Mouse (Mus musculus) Patski (cell line): ENCODE measurements at regions not wholly inside any gene's neighbourhood (a gene's known extent, or its start where the extent isn't known, plus 50 kb on each side); places are given as distances from the start of the nearest gene placed in this dataset.

Experiments used
- ATAC-seq: fragments of 100-300 bp; one replicate; pipeline ENCODE4 v1.8.0; 2021
- CTCF ChIA-PET: fragments of 350-600 bp; sonication (Branson Sonifier 250); formaldehyde crosslinking; loops from one replicate; lab custom pipeline; 2022; ENCODE audit warnings: inconsistent platforms; lab: Charles Lee
- POLR2A ChIA-PET: fragments of 350-600 bp; sonication (Branson Sonifier 250); formaldehyde crosslinking; loops from one replicate; lab custom pipeline; 2022; ENCODE audit warnings: antibody characterized with exemption, inconsistent platforms; lab: Charles Lee
- DNase-seq: peaks from one replicate; pipeline ENCODE4 v3.0.0-alpha.2; 2011; ENCODE audit warnings: low read depth, low spot score
- H3K27me3 ChIP-seq: fragments of 371-371 bp; one replicate; pipeline ENCODE4 v1.5.1; 2021
- CTCF ChIP-seq: fragments of 100-300 bp; IDR thresholded peaks from one replicate; pipeline ENCODE4 v1.5.1; 2021
- in situ Hi-C: fragments of 300-500 bp; cut with MboI; formaldehyde crosslinking; loops from 3 replicates; pipeline ENCODE4 v1.11.1; 2018; ENCODE audit warnings: low pct_unique_long_range_greater_than_20kb, mixed read lengths

- ATAC-seq (no peak), DNase-seq (no peak)
- in situ Hi-C loops: no loop called here
- H3K27me3 ChIP-seq: peaks cover 1% of the 10 kb centered on the region
- TF ChIP-seq CTCF: no peak
- ChIA-PET POLR2A (no interaction called here), CTCF (no interaction called here)
Measured at GRCm38 (mm10) chr8:76038526-76038925, 590.0 kb downstream of the Iqcm start.

- in situ Hi-C loops: loop anchor here (25.0 kb wide), 3 partner anchors 835 to 1285 kb away; partner anchors contain the start of gene Nr3c2
- H3K27me3 ChIP-seq: no peaks in the 10 kb centered on the region
- DNase-seq (no peak), ATAC-seq (no peak)
- ChIA-PET CTCF (no interaction called here), POLR2A (no interaction called here)
- TF ChIP-seq CTCF: no peak
Measured at GRCm38 (mm10) chr8:76052003-76052402, 603.5 kb downstream of the Iqcm start.

- no peak for ATAC-seq
- ChIA-PET POLR2A (no interaction called here), CTCF (no interaction called here)
- peak; percentile 70 for TF ChIP-seq CTCF
- in situ Hi-C loops: loop anchor here (25.0 kb wide), 3 partner anchors 820 to 1270 kb away; partner anchors contain the start of gene Nr3c2
- peak; percentile 1 for DNase-seq
- H3K27me3 ChIP-seq: peaks cover 35% of the 10 kb centered on the region
Measured at GRCm38 (mm10) chr8:76067721-76068120, 619.2 kb downstream of the Iqcm start.

GRCm38 (mm10) chr8:76072671-76073351 is 624.3 kb downstream of the Iqcm start:
- DNase-seq: no peak
- ATAC-seq: no peak
- ChIA-PET CTCF (interaction anchor here (1.0 kb wide), 1 partner anchor 17 kb away, joined by 3 read pairs; no protein-coding TSS in a partner anchor), POLR2A (no interaction called here)
- in situ Hi-C loops: loop anchor here (25.0 kb wide), 3 partner anchors 814 to 1264 kb away; partner anchors contain the start of gene Nr3c2
- peaks cover 22% of the 10 kb centered on the region for H3K27me3 ChIP-seq
- TF ChIP-seq CTCF: no peak

- POLR2A ChIA-PET: no interaction called here
Measured at GRCm38 (mm10) chr8:76120587-76121145, 672.2 kb downstream of the Iqcm start.

GRCm38 (mm10) chr8:76127486-76127885 is 679.0 kb downstream of the Iqcm start:
- ChIA-PET CTCF (no interaction called here), POLR2A (no interaction called here)
- no peak for DNase-seq
- ATAC-seq: no peak
- TF ChIP-seq CTCF: no peak
- in situ Hi-C loops: no loop called here
- H3K27me3 ChIP-seq: no peaks in the 10 kb centered on the region

More at GRCm38 (mm10) chr8:76120587-76121145, 672.2 kb downstream of the Iqcm start:
- no peak for TF ChIP-seq CTCF
- peaks cover 3% of the 10 kb centered on the region for H3K27me3 ChIP-seq
- CTCF ChIA-PET: no interaction called here
- ATAC-seq: no peak
- DNase-seq: no peak
- in situ Hi-C loops: no loop called here

GRCm38 (mm10) chr8:76137219-76137618 is 688.7 kb downstream of the Iqcm start:
- in situ Hi-C loops: no loop called here
- CTCF ChIA-PET: interaction anchor here (2.0 kb wide), 1 partner anchor 96 kb away, joined by 5 read pairs; no protein-coding TSS in a partner anchor
- POLR2A ChIA-PET: no interaction called here
- ATAC-seq (no peak), DNase-seq (no peak)
- TF ChIP-seq CTCF: no peak
- H3K27me3 ChIP-seq: peaks cover 8% of the 10 kb centered on the region

GRCm38 (mm10) chr8:76148681-76149080 is 700.2 kb downstream of the Iqcm start:
- H3K27me3 ChIP-seq: peaks cover 12% of the 10 kb centered on the region
- ChIA-PET POLR2A (no interaction called here), CTCF (no interaction called here)
- no peak for ATAC-seq
- in situ Hi-C loops: no loop called here
- no peak for DNase-seq
- no peak for TF ChIP-seq CTCF

- no peak for TF ChIP-seq CTCF
- in situ Hi-C loops: no loop called here
- ATAC-seq: no peak
- no peak for DNase-seq
- ChIA-PET CTCF (no interaction called here), POLR2A (no interaction called here)
- H3K27me3 ChIP-seq: peaks cover 5% of the 10 kb centered on the region
Measured at GRCm38 (mm10) chr8:76182520-76182919, 716.7 kb upstream of the Nr3c2 start.

- in situ Hi-C loops: no loop called here
- ATAC-seq: no peak
- DNase-seq: no peak
- ChIA-PET CTCF (no interaction called here), POLR2A (no interaction called here)
- TF ChIP-seq CTCF: no peak
- peaks cover 5% of the 10 kb centered on the region for H3K27me3 ChIP-seq
Measured at GRCm38 (mm10) chr8:76183836-76184235, 715.4 kb upstream of the Nr3c2 start.

- H3K27me3 ChIP-seq: peaks cover 5% of the 10 kb centered on the region
- in situ Hi-C loops: no loop called here
- ChIA-PET CTCF (no interaction called here), POLR2A (no interaction called here)
- no peak for ATAC-seq
- no peak for TF ChIP-seq CTCF
- DNase-seq: no peak
Measured at GRCm38 (mm10) chr8:76187293-76187692, 711.9 kb upstream of the Nr3c2 start.
